Mouse (Mus musculus): Measurements from ENCODE around the gene Myl6. TPM values are rescaled to one million over a fixed set of nuclear protein-coding genes. Genes with fewer than 3 reads are reported as not detected.
A peak's percentile ranks its signal among the peaks of the same experiment; 100 is the strongest.
"Not testable (repeated sequence)": the region's sequence is repeated elsewhere in the genome, so short reads cannot be mapped to it uniquely, and the experiment has no call there.

Gene Myl6
- polyA plus RNA-seq, 1 experiment from 2014 or later: 678 TPM

- ATAC-seq (replicated peaks; ENCODE audit: insufficient number of reproducible peaks, low FRiP score, low TSS enrichment, low read depth): no peak
Observed at GRCm38 (mm10) chr10:128505974-128506373, 12.0 kb upstream of the Myl6 start.

GRCm38 (mm10) chr10:128505371-128505667, 11.4 kb upstream of the Myl6 start:
- not testable (repeated sequence) for DNase-seq (ENCODE audit: low spot score)

More at GRCm38 (mm10) chr10:128505974-128506373, 12.0 kb upstream of the Myl6 start:
- Histone ChIP-seq H3K9me3 (replicated peaks; ENCODE audit: control insufficient read depth, low read length) (no peaks in the 10 kb centered on the region), H3K4me2 (ENCODE audit: low read depth, low read length) (no peak overlapping the region), H3K9ac (replicated peaks; ENCODE audit: low read length) (no peak overlapping the region), H3K4me3 (ENCODE audit: low read depth, low read length) (no peak overlapping the region), H3K27me3 (ENCODE audit: control insufficient read depth, insufficient read depth, low read length) (no peaks in the 10 kb centered on the region), H3K4me1 (ENCODE audit: control insufficient read depth, insufficient read depth, low read length) (no peaks in the 10 kb centered on the region), H3K27ac (replicated peaks; ENCODE audit: low read depth, low read length) (no peak overlapping the region), H3K36me3 (replicated peaks; ENCODE audit: control insufficient read depth, insufficient read depth, low read depth, low read length) (no peaks in the 10 kb centered on the region)
- DNase-seq (ENCODE audit: low spot score): no peak
- 93% methylated on average over 14 of the region's 14 CpGs for WGBS

GRCm38 (mm10) chr10:128504641-128505370, 10.9 kb upstream of the Myl6 start:
- Histone ChIP-seq H3K9ac (replicated peaks; ENCODE audit: low read length) (no peak overlapping the region), H3K4me1 (ENCODE audit: control insufficient read depth, insufficient read depth, low read length) (no peaks in the 10 kb centered on the region), H3K27ac (replicated peaks; ENCODE audit: low read depth, low read length) (no peak overlapping the region), H3K9me3 (replicated peaks; ENCODE audit: control insufficient read depth, low read length) (no peaks in the 10 kb centered on the region), H3K27me3 (ENCODE audit: control insufficient read depth, insufficient read depth, low read length) (no peaks in the 10 kb centered on the region), H3K4me2 (ENCODE audit: low read depth, low read length) (no peak overlapping the region), H3K4me3 (ENCODE audit: low read depth, low read length) (no peak overlapping the region), H3K36me3 (replicated peaks; ENCODE audit: control insufficient read depth, insufficient read depth, low read depth, low read length) (no peaks in the 10 kb centered on the region)
- WGBS: 76% methylated on average over 9 of the region's 9 CpGs
- DNase-seq (ENCODE audit: low spot score): no peak
- no peak for ATAC-seq (replicated peaks; ENCODE audit: insufficient number of reproducible peaks, low FRiP score, low TSS enrichment, low read depth)

More at GRCm38 (mm10) chr10:128505371-128505667, 11.4 kb upstream of the Myl6 start:
- H3K9me3 ChIP-seq (replicated peaks; ENCODE audit: control insufficient read depth, low read length); H3K4me2 ChIP-seq (ENCODE audit: low read depth, low read length); H3K27me3 ChIP-seq (ENCODE audit: control insufficient read depth, insufficient read depth, low read length); H3K4me3 ChIP-seq (ENCODE audit: low read depth, low read length); H3K4me1 ChIP-seq (ENCODE audit: control insufficient read depth, insufficient read depth, low read length); H3K9ac ChIP-seq (replicated peaks; ENCODE audit: low read length); H3K27ac ChIP-seq (replicated peaks; ENCODE audit: low read depth, low read length); ATAC-seq (replicated peaks; ENCODE audit: insufficient number of reproducible peaks, low FRiP score, low TSS enrichment, low read depth); H3K36me3 ChIP-seq (replicated peaks; ENCODE audit: control insufficient read depth, insufficient read depth, low read depth, low read length): not testable (repeated sequence)
- whole genome bisulfite sequencing: 71% methylated on average over 5 of the region's 5 CpGs

GRCm38 (mm10) chr10:128504012-128504411, 10.1 kb upstream of the Myl6 start:
- 79% methylated on average over 3 of the region's 3 CpGs for WGBS
- no peak overlapping the region for H3K4me2 ChIP-seq (ENCODE audit: low read depth, low read length)
- no peak for ATAC-seq (replicated peaks; ENCODE audit: insufficient number of reproducible peaks, low FRiP score, low TSS enrichment, low read depth)

GRCm38 (mm10) chr10:128503532-128503931, 9.6 kb upstream of the Myl6 start:
- Histone ChIP-seq H3K9me3 (replicated peaks; ENCODE audit: control insufficient read depth, low read length) (no peaks in the 10 kb centered on the region), H3K36me3 (replicated peaks; ENCODE audit: control insufficient read depth, insufficient read depth, low read depth, low read length) (no peaks in the 10 kb centered on the region), H3K4me3 (ENCODE audit: low read depth, low read length) (no peak overlapping the region), H3K9ac (replicated peaks; ENCODE audit: low read length) (no peak overlapping the region), H3K4me1 (ENCODE audit: control insufficient read depth, insufficient read depth, low read length) (no peaks in the 10 kb centered on the region), H3K4me2 (ENCODE audit: low read depth, low read length) (no peak overlapping the region), H3K27me3 (ENCODE audit: control insufficient read depth, insufficient read depth, low read length) (no peaks in the 10 kb centered on the region), H3K27ac (replicated peaks; ENCODE audit: low read depth, low read length) (no peak overlapping the region)
- DNase-seq (ENCODE audit: low spot score) (no peak), ATAC-seq (replicated peaks; ENCODE audit: insufficient number of reproducible peaks, low FRiP score, low TSS enrichment, low read depth) (no peak)
- WGBS: 75% methylated on average over 8 of the region's 8 CpGs

More at GRCm38 (mm10) chr10:128504012-128504411, 10.1 kb upstream of the Myl6 start:
- no peaks in the 10 kb centered on the region for H3K9me3 ChIP-seq (replicated peaks; ENCODE audit: control insufficient read depth, low read length)
- no peak overlapping the region for H3K4me3 ChIP-seq (ENCODE audit: low read depth, low read length)
- DNase-seq (ENCODE audit: low spot score): no peak
- H3K9ac ChIP-seq (replicated peaks; ENCODE audit: low read length): no peak overlapping the region
- H3K27ac ChIP-seq (replicated peaks; ENCODE audit: low read depth, low read length): no peak overlapping the region
- no peaks in the 10 kb centered on the region for H3K4me1 ChIP-seq (ENCODE audit: control insufficient read depth, insufficient read depth, low read length)
- no peaks in the 10 kb centered on the region for H3K27me3 ChIP-seq (ENCODE audit: control insufficient read depth, insufficient read depth, low read length)
- H3K36me3 ChIP-seq (replicated peaks; ENCODE audit: control insufficient read depth, insufficient read depth, low read depth, low read length): no peaks in the 10 kb centered on the region

- Histone ChIP-seq H3K9ac (replicated peaks; ENCODE audit: low read length) (no peak overlapping the region), H3K27ac (replicated peaks; ENCODE audit: low read depth, low read length) (no peak overlapping the region), H3K4me2 (ENCODE audit: low read depth, low read length) (no peak overlapping the region), H3K36me3 (replicated peaks; ENCODE audit: control insufficient read depth, insufficient read depth, low read depth, low read length) (no peaks in the 10 kb centered on the region), H3K4me1 (ENCODE audit: control insufficient read depth, insufficient read depth, low read length) (no peaks in the 10 kb centered on the region), H3K27me3 (ENCODE audit: control insufficient read depth, insufficient read depth, low read length) (no peaks in the 10 kb centered on the region), H3K4me3 (ENCODE audit: low read depth, low read length) (no peak overlapping the region), H3K9me3 (replicated peaks; ENCODE audit: control insufficient read depth, low read length) (no peaks in the 10 kb centered on the region)
- DNase-seq (ENCODE audit: low spot score) (no peak), ATAC-seq (replicated peaks; ENCODE audit: insufficient number of reproducible peaks, low FRiP score, low TSS enrichment, low read depth) (no peak)
- WGBS: 72% methylated on average over 5 of the region's 5 CpGs
Observed at GRCm38 (mm10) chr10:128502341-128502740, 8.4 kb upstream of the Myl6 start.

GRCm38 (mm10) chr10:128499116-128499671, 5.2 kb upstream of the Myl6 start:
- Histone ChIP-seq H3K27ac (replicated peaks; ENCODE audit: low read depth, low read length) (no peak overlapping the region), H3K27me3 (ENCODE audit: control insufficient read depth, insufficient read depth, low read length) (no peaks in the 10 kb centered on the region)
- 0 out of 2 replicates have a peak, but pooled peaks have one; percentile 4 for ATAC-seq (replicated peaks; ENCODE audit: insufficient number of reproducible peaks, low FRiP score, low TSS enrichment, low read depth)

GRCm38 (mm10) chr10:128498590-128498989, 4.6 kb upstream of the Myl6 start, which contains the start of gene Myl6b:
Gene Myl6b, minus strand, starts transcription at chr10:128498685.
- no peaks in the 10 kb centered on the region for H3K27me3 ChIP-seq (ENCODE audit: control insufficient read depth, insufficient read depth, low read length)
- H3K4me1 ChIP-seq (ENCODE audit: control insufficient read depth, insufficient read depth, low read length): peaks cover 4% of the 10 kb centered on the region; the same call in 1 of the 2 replicates
- no peaks in the 10 kb centered on the region for H3K36me3 ChIP-seq (replicated peaks; ENCODE audit: control insufficient read depth, insufficient read depth, low read depth, low read length)
- under 1% methylated on average over 27 of the region's 27 CpGs for WGBS
- H3K9me3 ChIP-seq (replicated peaks; ENCODE audit: control insufficient read depth, low read length): no peaks in the 10 kb centered on the region
- H3K9ac ChIP-seq (replicated peaks; ENCODE audit: low read length): peak within 1 kb of the TSS; percentile 58
- peak within 1 kb of the TSS; percentile 49 for H3K4me3 ChIP-seq (ENCODE audit: low read depth, low read length)
- H3K27ac ChIP-seq (replicated peaks; ENCODE audit: low read depth, low read length): no peak within 1 kb of the TSS; the same call in 1 of the 2 replicates
- peak within 1 kb of the TSS; percentile 79 for H3K4me2 ChIP-seq (ENCODE audit: low read depth, low read length)
- ATAC-seq (replicated peaks; ENCODE audit: insufficient number of reproducible peaks, low FRiP score, low TSS enrichment, low read depth): peak; percentile 84
- peak; percentile 96 for DNase-seq (ENCODE audit: low spot score)

More at GRCm38 (mm10) chr10:128499116-128499671, 5.2 kb upstream of the Myl6 start:
- Histone ChIP-seq H3K9me3 (replicated peaks; ENCODE audit: control insufficient read depth, low read length) (no peaks in the 10 kb centered on the region), H3K36me3 (replicated peaks; ENCODE audit: control insufficient read depth, insufficient read depth, low read depth, low read length) (no peaks in the 10 kb centered on the region), H3K4me1 (ENCODE audit: control insufficient read depth, insufficient read depth, low read length) (peaks cover 4% of the 10 kb centered on the region; the same call in 1 of the 2 replicates), H3K9ac (replicated peaks; ENCODE audit: low read length) (peak overlapping the region; percentile 58), H3K4me3 (ENCODE audit: low read depth, low read length) (peak overlapping the region; percentile 49), H3K4me2 (ENCODE audit: low read depth, low read length) (peak overlapping the region; percentile 79)
- 3% methylated on average over 21 of the region's 21 CpGs for WGBS
- DNase-seq (ENCODE audit: low spot score): peak; percentile 56

Measured in embryonic facial prominence, embryonic 11.5 days (tissue).